Mouse (Mus musculus) monocyte, adult 59 days (primary cell): Measurements from ENCODE around the gene 1700029H14Rik. TPM values are rescaled to one million over a fixed set of nuclear protein-coding genes. Genes with fewer than 3 reads are reported as not detected.

Experiments used
- total RNA-seq, 2 experiments: library from RNA; stranded (reverse); gene quantifications; one replicate each; pipeline ENCODE4 v1.2.4; 2023

1700029H14Rik gene
- 1 to 10 TPM; 6.1 to 9.5 TPM for total RNA-seq

DNA sequence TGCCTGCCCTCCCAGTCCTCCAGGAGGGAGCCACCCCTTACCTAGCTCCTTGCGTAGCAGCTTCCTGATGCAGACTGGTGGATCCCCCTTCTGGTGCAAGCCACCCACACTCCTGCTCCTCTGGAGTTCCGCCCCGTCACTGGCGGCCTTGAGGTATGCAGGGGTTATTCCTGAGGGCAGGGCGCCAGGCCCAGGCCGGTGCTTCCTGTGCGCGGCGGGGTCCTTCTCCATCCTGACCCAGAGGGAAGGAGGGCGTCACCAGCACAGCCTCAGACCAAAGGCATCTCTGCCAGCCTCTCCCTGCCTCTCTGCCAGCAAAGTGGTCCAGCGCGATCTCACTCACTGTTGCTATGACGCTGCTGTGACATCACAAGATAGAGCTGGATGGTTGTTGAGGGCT lies at the start of gene 1700029H14Rik:
TSS of gene 1700029H14Rik (minus strand) at position 344 of the 400 bp plus-strand sequence.

Other genes starting within 250 kb of the 1700029H14Rik start
- 10 to 100 TPM; 33.9 to 34.6 TPM for gene Tfdp1, start 223.7 kb downstream of the 1700029H14Rik start, total RNA-seq
- not detected for gene Atp4b, start 165.6 kb downstream of the 1700029H14Rik start, total RNA-seq
- not detected for gene Grk1, start 157.4 kb downstream of the 1700029H14Rik start, total RNA-seq
- not detected for gene Tmem255b, start 127.3 kb downstream of the 1700029H14Rik start, total RNA-seq
- gene Gas6, start 68.0 kb downstream of the 1700029H14Rik start, total RNA-seq: 1 to 10 TPM; 2.7 to 4.6 TPM
- 100 to 1,000 TPM; 368 to 375 TPM for gene Rasa3, start 115.1 kb upstream of the 1700029H14Rik start, total RNA-seq
- not detected for gene Cfap97d2, start 143.4 kb upstream of the 1700029H14Rik start, total RNA-seq
- gene Cdc16, start 195.2 kb upstream of the 1700029H14Rik start, total RNA-seq: 10 to 100 TPM; 27.7 to 30.0 TPM
- gene Upf3a, start 223.2 kb upstream of the 1700029H14Rik start, total RNA-seq: 10 to 100 TPM; 26.9 to 28.0 TPM